Mouse (Mus musculus) left cerebral cortex, adult 2 months (tissue): ENCODE measurements around the gene Susd2. TPM values are rescaled to one million over a fixed set of nuclear protein-coding genes. Genes with fewer than 3 reads are reported as not detected.

Experiments used
- DNase-seq, 2 experiments: peaks; one replicate each; pipeline ENCODE4 v3.0.0; 2021 to 2022; ENCODE audit warnings: low spot score in 2 of 2, mixed read lengths in 1 of 2; ENCODE audit errors: extremely low spot score in 1 of 2
- H3K27ac ChIP-seq: fragments of 200-600 bp; 2 replicates; pipeline ENCODE4 v1.8.1; 2022
- H3K4me3 ChIP-seq: fragments of 200-600 bp; 2 replicates; pipeline ENCODE4 v1.8.1; 2022
- CTCF ChIP-seq: fragments of 200-600 bp; IDR thresholded peaks from 2 replicates; pipeline ENCODE4 v1.8.1; 2022; ENCODE audit warnings: antibody characterized with exemption, mild to moderate bottlenecking, moderate library complexity
- intact Hi-C: fragments of 180-260 bp; cut with DNase I; formaldehyde crosslinking; loops from one replicate; pipeline ENCODE4 v1.15.1; 2025
- total RNA-seq, 2 experiments: library from RNA; stranded (reverse); gene quantifications; 2 replicates each; pipeline ENCODE4 v1.2.3; 2021

Susd2 gene
- total RNA-seq, 2 experiments from 2014 or later = 8.4 to 8.9 TPM

GRCm38 (mm10) chr10:75650306-75650902, 6.6 kb upstream of the Susd2 start:
- TF ChIP-seq CTCF = no peak
- no peak for DNase-seq
- intact Hi-C loops = no loop called here
- H3K27ac ChIP-seq = peak overlapping the region; percentile 28; the same call in 1 of the 2 replicates
- H3K4me3 ChIP-seq = no peak overlapping the region

- TF ChIP-seq CTCF = no peak
- intact Hi-C loops = no loop called here
- H3K27ac ChIP-seq = no peak overlapping the region
- no peak overlapping the region for H3K4me3 ChIP-seq
- DNase-seq = no peak
Observed at GRCm38 (mm10) chr10:75649406-75649995, 5.7 kb upstream of the Susd2 start.

DNA sequence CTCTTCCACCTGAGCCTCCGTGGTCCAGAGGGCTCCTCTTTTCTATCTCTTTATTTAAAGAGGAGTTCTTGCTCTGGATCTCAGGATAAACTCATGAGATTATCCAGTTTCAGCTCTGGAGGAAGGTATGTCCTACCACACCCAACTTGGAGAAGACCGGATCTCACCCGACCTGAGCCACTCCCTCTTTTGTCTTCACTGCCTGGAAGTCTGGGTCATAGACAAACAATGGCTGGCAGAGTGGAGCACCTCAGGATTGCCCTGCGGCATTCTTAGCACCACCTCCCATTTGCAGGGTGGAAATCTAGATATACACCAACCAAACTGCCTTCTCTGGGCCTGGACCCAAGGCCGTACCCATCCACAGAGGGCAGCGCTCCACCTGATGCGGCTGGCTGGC, 5.2 kb upstream of the Susd2 start:
- intact Hi-C loops = no loop called here

GRCm38 (mm10) chr10:75648091-75648490, 4.3 kb upstream of the Susd2 start:
- no peak for TF ChIP-seq CTCF
- intact Hi-C loops = no loop called here

More for the DNA sequence above, 5.2 kb upstream of the Susd2 start:
- DNase-seq = no peak
- TF ChIP-seq CTCF = no peak
- Histone ChIP-seq H3K4me3 (no peak overlapping the region), H3K27ac (no peak overlapping the region)

GRCm38 (mm10) chr10:75647362-75647761, 3.6 kb upstream of the Susd2 start:
- H3K27ac ChIP-seq = peak overlapping the region; percentile 28; the same call in 1 of the 2 replicates
- TF ChIP-seq CTCF = no peak
- no peak overlapping the region for H3K4me3 ChIP-seq
- no peak for DNase-seq
- intact Hi-C loops = no loop called here

More at GRCm38 (mm10) chr10:75648091-75648490, 4.3 kb upstream of the Susd2 start:
- DNase-seq = no peak
- Histone ChIP-seq H3K4me3 (no peak overlapping the region), H3K27ac (no peak overlapping the region)

- intact Hi-C loops = no loop called here
- no peak for TF ChIP-seq CTCF
- no peak for DNase-seq
- H3K27ac ChIP-seq = no peak overlapping the region
- no peak overlapping the region for H3K4me3 ChIP-seq
Observed at GRCm38 (mm10) chr10:75646406-75646805, 2.6 kb upstream of the Susd2 start.

DNA sequence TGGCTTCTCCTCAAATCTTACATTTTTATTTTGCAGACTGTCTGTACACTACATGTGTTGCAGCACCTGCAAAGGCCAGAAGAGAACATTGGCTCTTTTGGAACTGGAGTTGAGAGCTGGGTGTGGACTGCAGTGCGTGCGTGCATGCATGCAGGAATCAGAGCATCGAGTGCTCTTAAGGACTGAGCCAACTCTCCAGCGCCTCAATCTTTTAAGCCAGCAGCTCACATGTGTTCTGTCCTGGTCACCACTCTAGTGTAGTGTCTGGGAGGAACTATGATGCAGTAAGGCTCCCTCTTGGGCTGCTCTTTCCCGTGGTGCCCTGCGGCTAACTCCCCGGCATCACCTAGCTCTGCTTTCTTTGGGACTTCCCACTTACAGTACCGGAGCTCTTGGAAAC, 1.8 kb upstream of the Susd2 start:
- Histone ChIP-seq H3K4me3 (no peak overlapping the region), H3K27ac (no peak overlapping the region)
- no peak for DNase-seq
- no peak for TF ChIP-seq CTCF
- intact Hi-C loops = no loop called here

DNA sequence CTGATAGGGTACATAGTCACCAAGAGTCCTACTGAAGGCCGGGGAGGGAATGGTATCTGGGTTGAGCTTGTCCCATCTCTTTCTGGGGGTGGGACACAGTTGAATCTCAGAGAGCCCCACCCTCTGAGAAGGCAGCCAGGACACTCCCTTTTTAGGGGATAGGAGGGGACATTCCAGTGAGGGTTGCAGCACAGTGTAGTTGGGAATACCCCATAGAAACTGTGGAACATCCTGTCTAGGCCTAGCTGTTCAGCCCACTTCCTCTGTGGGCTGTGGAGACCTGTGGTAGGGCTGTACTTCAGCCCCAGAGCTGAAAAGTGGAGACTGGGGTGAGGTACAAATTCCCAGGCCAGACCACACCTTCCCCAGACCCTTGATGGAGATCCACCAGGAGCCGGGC, 917 bp downstream of the Susd2 start:
- no peak for TF ChIP-seq CTCF
- intact Hi-C loops = no loop called here
- Histone ChIP-seq H3K4me3 (no peak overlapping the region), H3K27ac (no peak overlapping the region; the same call in 1 of the 2 replicates)
- DNase-seq = no peak

GRCm38 (mm10) chr10:75642436-75642835, 1.4 kb downstream of the Susd2 start:
- H3K27ac ChIP-seq = no peak overlapping the region
- intact Hi-C loops = no loop called here
- no peak for DNase-seq
- no peak overlapping the region for H3K4me3 ChIP-seq
- no peak for TF ChIP-seq CTCF

DNA sequence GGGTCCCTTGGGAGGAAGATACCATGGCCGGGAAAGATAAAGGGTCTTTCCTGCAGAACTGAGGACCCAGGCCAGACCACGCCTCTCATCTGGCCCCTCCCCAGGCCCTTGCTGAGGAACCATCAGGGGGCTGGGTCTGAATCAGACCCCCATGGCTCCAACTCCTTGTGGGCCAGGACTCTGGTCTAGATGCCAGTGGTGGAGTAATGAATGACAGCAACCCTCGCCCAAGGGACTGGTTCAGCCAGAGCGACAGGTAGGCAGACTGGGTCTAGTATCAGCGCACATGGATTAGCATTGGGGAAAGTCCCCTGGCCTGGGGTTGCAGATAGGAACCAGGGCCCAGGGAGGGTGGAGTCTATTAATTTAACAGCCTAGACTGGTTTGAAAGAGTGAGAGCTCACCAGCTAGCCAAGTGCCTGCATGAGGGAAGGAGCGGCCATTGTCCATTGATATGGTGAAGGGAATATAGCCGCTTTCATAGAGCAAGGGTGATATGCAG, 2.0 kb downstream of the Susd2 start:
- Histone ChIP-seq H3K4me3 (no peak overlapping the region), H3K27ac (no peak overlapping the region)
- intact Hi-C loops = no loop called here
- TF ChIP-seq CTCF = no peak
- DNase-seq = no peak

- intact Hi-C loops = loop anchor here (5.0 kb wide), 1 partner anchor 70 kb away; no protein-coding TSS in a partner anchor
- Histone ChIP-seq H3K4me3 (no peak overlapping the region), H3K27ac (no peak overlapping the region)
- DNase-seq = no peak
- TF ChIP-seq CTCF = no peak
Observed at GRCm38 (mm10) chr10:75637711-75638110, 6.1 kb downstream of the Susd2 start.

DNA sequence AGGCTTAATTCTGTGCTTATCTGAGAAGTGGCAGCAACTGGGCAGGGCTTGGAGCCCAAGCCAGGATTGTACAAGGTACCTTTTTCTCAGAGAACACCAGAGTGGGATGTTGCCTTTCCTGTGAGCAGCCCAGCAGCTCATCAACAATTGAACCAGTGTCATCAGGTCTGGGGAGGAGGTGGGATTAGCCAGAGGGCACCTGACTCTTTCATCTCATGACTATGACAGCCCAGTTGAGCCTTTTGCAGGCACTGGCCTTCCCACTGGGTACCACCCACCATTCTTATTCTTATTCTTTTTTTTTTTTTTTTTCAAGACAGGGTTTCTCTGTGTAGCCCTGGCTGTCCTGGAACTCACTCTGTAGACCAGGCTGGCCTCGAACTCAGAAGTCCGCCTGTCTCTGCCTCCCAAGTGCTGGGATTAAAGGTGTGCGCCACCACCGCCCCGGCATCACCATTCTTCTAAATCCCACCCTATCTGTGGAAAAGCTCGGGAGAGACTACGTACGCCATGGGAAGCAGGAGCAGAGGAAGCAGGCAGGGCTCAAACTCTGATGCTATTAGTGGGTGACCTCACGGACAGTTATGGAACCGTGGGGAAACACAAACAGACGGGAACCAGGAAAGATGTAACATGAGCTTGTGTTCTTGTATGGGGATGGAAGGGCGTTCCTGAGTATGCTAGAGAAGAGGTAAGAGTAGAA, 7.6 kb downstream of the Susd2 start:
- intact Hi-C loops = loop anchor here (5.0 kb wide), 1 partner anchor 71 kb away; no protein-coding TSS in a partner anchor
- DNase-seq = no peak
- no peak overlapping the region for H3K4me3 ChIP-seq
- no peak overlapping the region for H3K27ac ChIP-seq
- TF ChIP-seq CTCF = no peak
